Mouse (Mus musculus): Measurements from ENCODE around the gene Pex19. TPM values are rescaled to one million over a fixed set of nuclear protein-coding genes. Genes with fewer than 3 reads are reported as not detected.

Pex19 gene
- polyA plus RNA-seq, 1 experiment = 184 TPM

DNA sequence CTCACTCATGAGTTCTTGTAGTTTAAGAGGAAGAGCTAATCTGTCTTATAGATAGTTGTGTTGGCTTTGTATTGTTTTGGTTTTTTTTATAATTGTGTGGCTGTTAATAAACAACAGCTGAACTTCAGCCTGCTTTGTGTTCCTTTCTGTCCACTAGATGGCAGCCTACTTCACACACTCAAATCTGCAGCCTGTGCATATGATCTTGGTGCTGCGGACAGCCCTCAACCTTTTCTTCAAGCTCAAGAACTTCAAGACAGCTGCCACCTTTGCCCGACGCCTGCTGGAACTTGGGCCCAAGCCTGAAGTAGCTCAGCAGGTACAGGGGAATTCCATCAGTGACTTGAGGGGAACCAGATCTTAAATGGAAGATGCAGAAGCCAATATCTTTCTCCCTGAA lies 6.8 kb upstream of the Pex19 start:
- TF ChIP-seq MYOG (IDR thresholded peaks at IDR 0.05; ENCODE audit: control insufficient read depth in 1 of 3, insufficient read depth in 1 of 3, insufficient read length in 2 of 3, low read depth in 2 of 3) (no peak), MAX (IDR thresholded peaks at IDR 0.05; ENCODE audit: low read depth) (no peak), REST (IDR thresholded peaks at IDR 0.05; ENCODE audit: insufficient read depth, insufficient read length) (no peak), USF1 (IDR thresholded peaks at IDR 0.05; ENCODE audit: low read depth) (no peak), POLR2A (IDR thresholded peaks at IDR 0.05; ENCODE audit: insufficient read length, low read depth) (no peak), MYOD1 (IDR thresholded peaks at IDR 0.05; ENCODE audit: control insufficient read depth in 1 of 3, insufficient read length in 2 of 3, low read depth in 2 of 3) (no peak), TCF12 (IDR thresholded peaks at IDR 0.05; ENCODE audit: insufficient read depth, poor library complexity, severe bottlenecking) (no peak), CEBPB (IDR thresholded peaks at IDR 0.05; ENCODE audit: insufficient read depth, poor library complexity, severe bottlenecking) (no peak), E2F4 (IDR thresholded peaks at IDR 0.05; ENCODE audit: insufficient read depth) (no peak), SRF (IDR thresholded peaks at IDR 0.05; ENCODE audit: control insufficient read depth, insufficient read length, low read depth) (no peak), POLR2AphosphoS2 (IDR thresholded peaks at IDR 0.05; ENCODE audit: insufficient read length, low read depth) (no peak), TCF3 (IDR thresholded peaks at IDR 0.05; ENCODE audit: insufficient read length, low read depth) (no peak)
- no peaks in the 10 kb centered on the region for H3K79me2 ChIP-seq (ENCODE audit: control insufficient read depth, insufficient read depth)
- no peaks in the 10 kb centered on the region for H3K27me3 ChIP-seq (ENCODE audit: control insufficient read depth, insufficient read depth, insufficient read length)
- H3K4me3 ChIP-seq = no peak overlapping the region
- H3ac ChIP-seq (ENCODE audit: control insufficient read depth, insufficient read length) = no peak overlapping the region
- H3K36me3 ChIP-seq (ENCODE audit: control insufficient read depth, insufficient read depth) = peaks cover 69% of the 10 kb centered on the region
- H3K4me2 ChIP-seq (ENCODE audit: low read depth) = no peak overlapping the region

GRCm38 (mm10) chr1:172122671-172123070 lies 3.9 kb upstream of the Pex19 start:
- Histone ChIP-seq H3ac (ENCODE audit: control insufficient read depth, insufficient read length) (no peak overlapping the region), H3K36me3 (ENCODE audit: control insufficient read depth, insufficient read depth) (peaks cover 52% of the 10 kb centered on the region), H3K4me3 (no peak overlapping the region), H3K79me2 (ENCODE audit: control insufficient read depth, insufficient read depth) (peaks cover 11% of the 10 kb centered on the region), H3K4me2 (ENCODE audit: low read depth) (no peak overlapping the region), H3K27me3 (ENCODE audit: control insufficient read depth, insufficient read depth, insufficient read length) (no peaks in the 10 kb centered on the region)
- no peak for TF ChIP-seq USF1 (IDR thresholded peaks at IDR 0.05; ENCODE audit: low read depth)
- peak; percentile 50 for TF ChIP-seq POLR2AphosphoS2 (IDR thresholded peaks at IDR 0.05; ENCODE audit: insufficient read length, low read depth)
- no peak for TF ChIP-seq TCF3 (IDR thresholded peaks at IDR 0.05; ENCODE audit: insufficient read length, low read depth)

DNA sequence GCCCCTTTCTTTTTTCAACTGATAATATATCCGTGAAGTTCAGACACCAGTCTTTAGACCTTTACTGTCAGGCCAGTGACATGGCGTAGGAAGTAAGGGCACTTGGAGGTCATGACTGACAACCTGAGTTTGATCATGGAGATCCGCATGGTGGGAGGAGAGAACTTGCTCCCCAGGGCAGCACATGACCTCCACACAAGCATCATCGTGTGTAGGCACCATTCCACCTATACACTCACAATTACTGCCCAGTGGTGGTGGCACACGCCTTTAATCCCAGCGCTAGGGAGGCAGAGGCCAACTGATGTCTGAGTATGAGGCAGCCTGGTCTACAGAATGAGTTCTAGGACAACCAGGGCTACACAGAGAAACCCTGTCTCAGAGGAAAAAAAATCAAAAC lies 2.0 kb upstream of the Pex19 start:
- Histone ChIP-seq H3K36me3 (ENCODE audit: control insufficient read depth, insufficient read depth) (peaks cover 40% of the 10 kb centered on the region), H3K4me3 (no peak overlapping the region), H3K27me3 (ENCODE audit: control insufficient read depth, insufficient read depth, insufficient read length) (no peaks in the 10 kb centered on the region), H3K4me2 (ENCODE audit: low read depth) (no peak overlapping the region), H3ac (ENCODE audit: control insufficient read depth, insufficient read length) (no peak overlapping the region), H3K79me2 (ENCODE audit: control insufficient read depth, insufficient read depth) (peaks cover 24% of the 10 kb centered on the region)
- TF ChIP-seq CEBPB (IDR thresholded peaks at IDR 0.05; ENCODE audit: insufficient read depth, poor library complexity, severe bottlenecking) (no peak), POLR2AphosphoS2 (IDR thresholded peaks at IDR 0.05; ENCODE audit: insufficient read length, low read depth) (peak; percentile 69)

GRCm38 (mm10) chr1:172127487-172127886 lies 932 bp downstream of the Pex19 start:
- H3K36me3 ChIP-seq (ENCODE audit: control insufficient read depth, insufficient read depth) = peaks cover 33% of the 10 kb centered on the region
- TF ChIP-seq MYOG (IDR thresholded peaks at IDR 0.05; ENCODE audit: control insufficient read depth in 1 of 3, insufficient read depth in 1 of 3, insufficient read length in 2 of 3, low read depth in 2 of 3) = no peak
- TF ChIP-seq TCF12 (IDR thresholded peaks at IDR 0.05; ENCODE audit: insufficient read depth, poor library complexity, severe bottlenecking) = no peak
- no peak for TF ChIP-seq POLR2AphosphoS2 (IDR thresholded peaks at IDR 0.05; ENCODE audit: insufficient read length, low read depth)
- no peak for TF ChIP-seq TCF3 (IDR thresholded peaks at IDR 0.05; ENCODE audit: insufficient read length, low read depth)
- no peak for TF ChIP-seq USF1 (IDR thresholded peaks at IDR 0.05; ENCODE audit: low read depth)
- TF ChIP-seq CEBPB (IDR thresholded peaks at IDR 0.05; ENCODE audit: insufficient read depth, poor library complexity, severe bottlenecking) = no peak
- no peak for TF ChIP-seq MYOD1 (IDR thresholded peaks at IDR 0.05; ENCODE audit: control insufficient read depth in 1 of 3, insufficient read length in 2 of 3, low read depth in 2 of 3)
- no peak for TF ChIP-seq SRF (IDR thresholded peaks at IDR 0.05; ENCODE audit: control insufficient read depth, insufficient read length, low read depth)
- TF ChIP-seq REST (IDR thresholded peaks at IDR 0.05; ENCODE audit: insufficient read depth, insufficient read length) = no peak
- no peak for TF ChIP-seq POLR2A (IDR thresholded peaks at IDR 0.05; ENCODE audit: insufficient read length, low read depth)
- H3K4me3 ChIP-seq = peak overlapping the region; percentile 89
- H3K79me2 ChIP-seq (ENCODE audit: control insufficient read depth, insufficient read depth) = peaks cover 24% of the 10 kb centered on the region
- H3ac ChIP-seq (ENCODE audit: control insufficient read depth, insufficient read length) = peak overlapping the region; percentile 81
- H3K27me3 ChIP-seq (ENCODE audit: control insufficient read depth, insufficient read depth, insufficient read length) = no peaks in the 10 kb centered on the region
- H3K4me2 ChIP-seq (ENCODE audit: low read depth) = peak overlapping the region; percentile 93

DNA sequence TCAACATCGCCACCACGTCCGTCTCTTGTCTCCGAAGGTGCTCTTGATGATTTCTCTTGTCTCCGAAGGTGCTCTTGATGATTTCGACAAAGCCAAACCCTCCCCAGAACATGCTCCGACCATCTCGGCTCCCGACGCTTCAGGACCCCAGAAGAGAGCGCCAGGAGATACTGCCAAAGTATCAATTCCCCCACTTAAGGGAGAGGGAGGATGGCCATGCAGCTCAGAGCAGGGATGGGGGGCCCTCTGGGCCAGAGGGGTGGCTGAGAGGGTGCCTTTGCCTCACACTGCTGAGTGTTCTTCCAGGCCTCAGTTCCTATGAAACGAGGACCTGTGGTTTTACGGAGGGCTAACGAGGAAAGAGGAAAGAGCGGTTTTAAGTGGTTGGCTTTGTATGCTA lies 2.0 kb downstream of the Pex19 start:
- Histone ChIP-seq H3K36me3 (ENCODE audit: control insufficient read depth, insufficient read depth) (peaks cover 27% of the 10 kb centered on the region), H3K27me3 (ENCODE audit: control insufficient read depth, insufficient read depth, insufficient read length) (no peaks in the 10 kb centered on the region), H3K79me2 (ENCODE audit: control insufficient read depth, insufficient read depth) (peaks cover 24% of the 10 kb centered on the region), H3K4me3 (peak overlapping the region; percentile 89), H3ac (ENCODE audit: control insufficient read depth, insufficient read length) (no peak overlapping the region), H3K4me2 (ENCODE audit: low read depth) (peak overlapping the region; percentile 34)
- TF ChIP-seq MYOG (IDR thresholded peaks at IDR 0.05; ENCODE audit: control insufficient read depth in 1 of 3, insufficient read depth in 1 of 3, insufficient read length in 2 of 3, low read depth in 2 of 3) (no peak), POLR2A (IDR thresholded peaks at IDR 0.05; ENCODE audit: insufficient read length, low read depth) (no peak), USF1 (IDR thresholded peaks at IDR 0.05; ENCODE audit: low read depth) (no peak)
